Mouse (Mus musculus): Measurements from ENCODE around the gene Gm10638.
A peak's percentile ranks its signal among the peaks of the same experiment; 100 is the strongest.

The Gm10638 gene

GRCm38 (mm10) chr8:86786498-86786897 is 41.0 kb downstream of the Gm10638 start:
- DNase-seq (ENCODE audit: low spot score in 2 of 2), result no peak

- DNase-seq (ENCODE audit: low spot score in 2 of 2), result peak in 1 of 2 experiments; percentile 53
Measured at GRCm38 (mm10) chr8:86787891-86788420, 42.5 kb downstream of the Gm10638 start.

DNA sequence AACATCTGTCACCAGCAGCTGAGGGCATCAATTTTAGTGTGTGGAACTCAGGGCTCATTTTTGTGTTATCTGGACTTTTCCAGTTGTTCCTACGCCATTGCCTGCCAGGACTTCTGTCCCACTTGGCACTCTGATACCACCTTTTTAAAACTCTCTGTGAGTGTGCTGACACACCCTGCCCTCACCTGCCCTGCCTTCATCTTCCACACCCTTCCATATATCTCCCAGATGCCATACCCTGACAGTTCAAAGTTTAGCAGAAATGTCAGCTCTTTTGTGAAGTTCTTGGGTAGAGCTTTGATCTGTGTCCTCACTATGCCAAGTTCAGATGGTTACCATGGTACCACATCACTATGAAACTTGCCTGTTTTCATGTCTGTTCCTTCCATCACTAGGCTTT is 44.1 kb downstream of the Gm10638 start:
- no peak for DNase-seq (ENCODE audit: low spot score in 2 of 2)

GRCm38 (mm10) chr8:86791542-86791941 is 46.0 kb downstream of the Gm10638 start:
- no peak for DNase-seq (ENCODE audit: low spot score in 2 of 2)

DNA sequence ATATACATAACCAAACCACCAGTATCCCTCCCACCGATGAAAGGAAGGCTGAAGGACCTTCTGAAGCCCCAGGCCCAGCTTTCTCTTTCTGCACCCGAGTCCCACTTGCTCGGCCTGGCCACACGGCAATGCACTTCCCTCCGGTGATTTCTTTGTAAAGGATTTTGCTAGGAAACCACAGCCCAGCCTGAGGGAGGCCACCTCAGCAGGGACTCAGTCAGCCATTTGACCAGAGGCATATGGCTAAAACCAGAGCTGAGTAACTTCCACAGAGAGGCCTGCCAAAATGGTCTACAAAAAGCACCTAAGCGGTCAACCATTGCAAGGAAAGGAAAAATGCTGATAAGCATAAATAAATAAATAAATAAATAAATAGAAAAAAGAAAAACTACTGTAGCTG is 49.2 kb downstream of the Gm10638 start:
- no peak for DNase-seq (ENCODE audit: low spot score in 2 of 2)
